Comparison of ENCODE assay signal across 8 mouse cellular contexts in the genomic region with DNA sequence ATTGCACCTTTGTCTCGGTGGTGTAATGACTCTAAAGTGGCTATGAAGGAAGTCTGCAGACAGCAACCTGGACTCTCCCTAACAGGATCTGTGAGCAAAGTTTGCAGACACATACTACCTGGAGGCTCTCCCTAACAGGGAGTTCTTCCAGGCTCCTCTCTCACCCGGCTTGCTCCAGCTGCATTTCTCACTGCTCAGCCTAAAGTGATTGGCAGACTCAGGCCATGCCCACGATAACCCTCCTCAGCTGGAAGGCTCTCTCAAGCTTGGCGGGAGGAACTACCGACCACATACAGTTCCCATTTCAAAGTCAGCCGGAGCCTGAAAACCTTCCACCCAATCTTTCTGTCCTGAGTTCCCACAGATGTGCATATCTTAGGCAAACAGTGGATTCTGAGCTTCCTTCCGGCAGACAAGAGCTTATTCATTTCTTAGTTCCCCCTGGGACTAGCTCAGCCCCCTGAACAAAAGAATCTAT. TPM values are rescaled to one million over a fixed set of nuclear protein-coding genes. Genes with fewer than 3 reads are reported as not detected.
DNase-seq lines count a peak whose midpoint lies in the region; ATAC-seq and TF ChIP-seq lines count a peak whose summit lies in the region.
"Had no signal": no experiment of that assay in that cellular context is flagged by ENCODE, and none has a peak within 500 bp of the region (broad histone marks: within the 10 kb centered on the region; RNA-seq: fewer than 3 reads in every experiment).

No protein-coding gene starts in this region.

- DNase-seq in CD4-positive helper T cell, adult 2 months (ENCODE audit: low read depth, low spot score), result peak; percentile 48
- peak; percentile 47 for DNase-seq in R1 (ENCODE audit: low read depth, low spot score)
- peak; percentile 44 for DNase-seq in heart, postnatal 0 days (ENCODE audit: low spot score)
- DNase-seq in lung, postnatal 36 days, result peak; percentile 48
- DNase-seq in cerebellum, postnatal 4 days (ENCODE audit: low spot score in 2 of 2), result no peak
- DNase-seq in adrenal gland, adult 18-20 months (ENCODE audit: low spot score in 2 of 2), result no peak
- no peak for DNase-seq in cerebellum, adult 18-20 months

- peak overlapping the region; percentile 50 for H3K27ac ChIP-seq in heart, postnatal 0 days (ENCODE audit: low read depth)
- H3K27ac ChIP-seq: limb, embryonic 12.5 days had no signal

- peak overlapping the region; percentile 28; the same call in 1 of the 2 replicates for H3K4me2 ChIP-seq in heart, postnatal 0 days (ENCODE audit: low read depth, low read length)
- H3K4me2 ChIP-seq: limb, embryonic 12.5 days had no signal

- no peak for TF ChIP-seq CTCF in heart, postnatal 0 days (IDR thresholded peaks at IDR 0.05; ENCODE audit: low read depth)

- 0 out of 2 replicates have a peak, but pooled peaks have one; percentile 27 for ATAC-seq in heart, postnatal 0 days (ENCODE audit: insufficient read depth, low read depth)

- 7% methylated on average over 7 of the region's 7 CpGs for WGBS in heart, postnatal 0 days

- no peaks in the 10 kb centered on the region for H3K36me3 ChIP-seq in heart, postnatal 0 days (replicated peaks; ENCODE audit: control insufficient read depth, insufficient read depth, low read length)
- H3K36me3 ChIP-seq: limb, embryonic 12.5 days had no signal

- no peak overlapping the region for H3K4me3 ChIP-seq in heart, postnatal 0 days (ENCODE audit: low read depth, low read length)
- H3K4me3 ChIP-seq: limb, embryonic 12.5 days had no signal

- H3K27me3 ChIP-seq in heart, postnatal 0 days (ENCODE audit: control insufficient read depth, insufficient read depth, low read length), result no peaks in the 10 kb centered on the region

- 0 out of 2 replicates have a peak, but pooled peaks cover 5% of the 10 kb centered on the region for H3K4me1 ChIP-seq in heart, postnatal 0 days (ENCODE audit: control insufficient read depth, insufficient read depth)
- H3K4me1 ChIP-seq: limb, embryonic 12.5 days had no signal

- H3K9me3 ChIP-seq in heart, postnatal 0 days (replicated peaks; ENCODE audit: control insufficient read depth, low read length), result no peaks in the 10 kb centered on the region
- H3K9me3 ChIP-seq: limb, embryonic 12.5 days had no signal

- no peak overlapping the region for H3K9ac ChIP-seq in heart, postnatal 0 days (replicated peaks; ENCODE audit: low read depth, low read length)
- H3K9ac ChIP-seq: limb, embryonic 12.5 days had no signal

- TF ChIP-seq EP300 in heart, postnatal 0 days (IDR thresholded peaks at IDR 0.05; ENCODE audit: low read depth), result no peak

RNA-seq across cellular contexts. Expression of a gene that starts 3.1 kb away (rescaled TPM):
- 0.42 TPM in 1 of 2 replicates, not detected in the other for total RNA-seq in heart, postnatal 0 days (2014; rRNA removed; ENCODE audit: low replicate concordance)
- 0.56 and 0.68 TPM in 2 replicates for polyA plus RNA-seq in heart, postnatal 0 days (2015; fragmentation: Nextera tagmentation; extraction: Ambion mirVana)
- total RNA-seq in adrenal gland, adult 18-20 months (2021), result 1 to 10 TPM; 1.8 to 4.3 TPM

RNA-seq across cellular contexts. Expression of a gene that starts 21.5 kb away (rescaled TPM):
- 0.85 TPM in 1 of 2 replicates, not detected in the other for total RNA-seq in heart, postnatal 0 days (2014; rRNA removed; ENCODE audit: low replicate concordance)
- 1.6 and 1.8 TPM in 2 replicates for polyA plus RNA-seq in heart, postnatal 0 days (2015; fragmentation: Nextera tagmentation; extraction: Ambion mirVana)
- 10 to 100 TPM; 46.7 to 87.1 TPM for total RNA-seq in adrenal gland, adult 18-20 months (2021)

RNA-seq across cellular contexts. Expression of a gene that starts 29.5 kb away (rescaled TPM):
- total RNA-seq in heart, postnatal 0 days (2014; rRNA removed; ENCODE audit: low replicate concordance), result 20.5 and 27.6 TPM in 2 replicates
- polyA plus RNA-seq in heart, postnatal 0 days (2015; fragmentation: Nextera tagmentation; extraction: Ambion mirVana), result 15.9 and 19.0 TPM in 2 replicates
- 10 to 100 TPM; 41.3 to 51.6 TPM for total RNA-seq in adrenal gland, adult 18-20 months (2021)

RNA-seq across cellular contexts. Expression of a gene that starts 51.1 kb away (rescaled TPM):
- total RNA-seq in heart, postnatal 0 days (2014; rRNA removed; ENCODE audit: low replicate concordance), result 234 and 284 TPM in 2 replicates
- 213 and 214 TPM in 2 replicates for polyA plus RNA-seq in heart, postnatal 0 days (2015; fragmentation: Nextera tagmentation; extraction: Ambion mirVana)
- 100 to 1,000 TPM; 169 to 241 TPM for total RNA-seq in adrenal gland, adult 18-20 months (2021)

Comparison
In these comparisons a context has a peak if more than half of its experiments do, and no peak if none do; other contexts are left out.
1. DNase-seq: peak in CD4-positive helper T cell, adult 2 months (single experiment), R1 (single experiment), heart, postnatal 0 days (single experiment) and lung, postnatal 36 days (single experiment); none in cerebellum, postnatal 4 days (0 of 2), adrenal gland, adult 18-20 months (0 of 2) and cerebellum, adult 18-20 months (0 of 2).
2. RNA of a gene that starts 21.5 kb away (total RNA-seq): 46.7 to 87.1 TPM in adrenal gland, adult 18-20 months; 0.85 TPM in heart, postnatal 0 days; every median in the first group is over 10 times any median in the second.